Mouse (Mus musculus): ENCODE measurements at regions not wholly inside any gene's neighbourhood (a gene's known extent, or its start where the extent isn't known, plus 50 kb on each side); places are given as distances from the start of the nearest gene placed in this dataset.

DNA sequence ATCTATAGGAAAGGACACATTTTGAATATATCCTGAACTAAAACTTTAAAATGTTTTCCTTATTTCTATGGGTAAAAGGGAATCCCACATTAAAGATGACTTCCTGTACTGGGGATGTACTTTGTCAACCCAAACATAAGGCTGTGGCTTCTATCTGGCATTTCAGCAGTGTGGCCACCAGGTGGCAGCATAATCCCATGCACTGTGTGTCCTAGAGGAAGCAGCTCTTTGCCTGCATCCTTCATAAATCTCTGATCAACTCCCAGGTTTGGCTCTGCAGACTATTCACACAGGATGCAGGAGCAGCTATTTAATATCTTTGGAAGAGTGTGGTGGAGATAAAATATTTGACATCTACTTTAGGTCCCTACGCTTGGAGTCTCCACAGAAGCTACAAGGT lies 59.1 kb downstream of the Bmp15 start:
- peak; percentile 11 for DNase-seq (ENCODE audit: low read depth)

GRCm38 (mm10) chrX:6258523-6258922 lies 62.0 kb downstream of the Bmp15 start:
- DNase-seq (ENCODE audit: low read depth) = no peak

DNA sequence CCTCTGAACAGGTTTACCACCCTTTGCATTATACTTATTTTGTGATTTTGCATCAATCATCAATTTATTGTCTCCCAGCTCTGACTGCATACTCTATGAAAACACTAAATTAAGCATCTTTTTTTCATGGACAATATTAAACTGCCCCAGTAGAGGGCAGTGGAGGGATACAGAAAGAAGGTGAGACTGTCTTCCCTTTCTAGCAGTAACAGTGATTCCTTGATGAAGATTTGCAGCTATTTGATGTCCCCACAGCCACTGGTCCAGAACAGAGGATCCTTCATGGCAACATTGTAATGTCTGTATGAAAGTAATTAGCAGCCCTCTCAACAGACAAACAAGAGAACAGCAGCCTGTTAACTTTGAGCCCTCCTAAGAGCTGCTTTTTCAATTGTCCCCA lies 66.5 kb downstream of the Bmp15 start:
- DNase-seq (ENCODE audit: low read depth) = no peak

DNA sequence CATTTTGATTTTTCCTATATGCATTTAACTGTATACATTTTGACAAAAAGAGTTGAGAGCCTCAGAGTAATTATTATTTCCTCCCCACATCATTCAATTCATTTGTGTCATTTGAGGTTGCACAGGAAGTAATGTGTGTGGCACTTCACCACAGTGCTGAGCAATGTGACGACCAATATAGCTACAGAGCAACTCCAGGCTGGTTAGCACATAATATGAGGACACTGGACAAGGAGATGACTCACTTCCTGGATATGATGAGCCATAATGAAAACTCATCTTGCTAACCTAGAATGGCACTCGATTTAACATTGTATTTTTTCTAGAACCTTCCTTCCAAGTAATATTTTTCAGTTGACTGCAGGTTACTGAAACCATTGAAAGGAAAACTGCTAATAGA lies 67.6 kb downstream of the Bmp15 start:
- DNase-seq (ENCODE audit: low read depth) = no peak
